Mouse (Mus musculus) liver, postnatal 0 days (tissue): ENCODE results near the gene Gstt3.
"Not testable (repeated sequence)": the region's sequence is repeated elsewhere in the genome, so short reads cannot be mapped to it uniquely, and the experiment has no call there.

Experiments used
- CTCF ChIP-seq: sonication (generic); IDR thresholded peaks from 2 replicates; pipeline ENCODE4 v1.5.1; 2016; ENCODE audit warnings: antibody characterized with exemption, low read depth
- EP300 ChIP-seq: IDR thresholded peaks from 2 replicates; pipeline ENCODE4 v1.6.1; 2016; ENCODE audit warnings: antibody characterized with exemption, low read depth, mild to moderate bottlenecking

DNA sequence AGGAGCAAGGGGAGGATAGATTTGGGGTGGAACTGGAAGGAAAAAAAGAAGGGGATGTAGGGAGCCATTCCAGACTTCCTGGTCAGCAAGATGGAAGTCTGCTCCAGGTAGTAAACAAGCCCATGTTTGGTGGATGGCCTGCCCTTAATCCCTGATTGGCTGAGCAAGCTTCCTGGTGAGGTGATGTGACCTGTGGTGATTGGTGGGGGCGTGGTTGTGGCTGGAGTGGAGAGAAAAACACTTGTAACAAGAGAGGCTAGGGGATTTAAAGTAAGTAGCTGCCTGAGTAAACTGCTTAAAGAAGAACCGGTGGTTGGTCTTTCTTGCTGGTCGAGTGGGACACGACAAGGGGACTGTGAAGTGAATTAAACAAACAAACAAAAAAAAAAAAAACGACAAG lies 13.5 kb downstream of the Gstt3 start:
- not testable (repeated sequence) for TF ChIP-seq CTCF, EP300
